Mouse (Mus musculus) myocyte (in vitro differentiated cells): ENCODE measurements around the gene Nrm. TPM values are rescaled to one million over a fixed set of nuclear protein-coding genes. Genes with fewer than 3 reads are reported as not detected.

Source experiments
- H3K27me3 ChIP-seq: one replicate; pipeline ENCODE4 v1.6.1; 2011; ENCODE audit not compliant: control insufficient read depth, insufficient read depth, insufficient read length
- H3K36me3 ChIP-seq: one replicate; pipeline ENCODE4 v1.6.1; 2011; ENCODE audit not compliant: control insufficient read depth, insufficient read depth
- H3K4me2 ChIP-seq: one replicate; pipeline ENCODE4 v1.6.1; 2011; ENCODE audit warnings: low read depth, control low read depth
- H3K4me3 ChIP-seq: one replicate; pipeline ENCODE4 v1.5.1; 2011; ENCODE audit warnings: mild to moderate bottlenecking, control low read depth, moderate library complexity
- H3K79me2 ChIP-seq: one replicate; pipeline ENCODE4 v1.6.1; 2011; ENCODE audit not compliant: control insufficient read depth, insufficient read depth
- H3ac ChIP-seq: one replicate; pipeline ENCODE4 v1.6.1; 2011; ENCODE audit not compliant: control insufficient read depth, insufficient read length
- CEBPB ChIP-seq: IDR thresholded peaks from 2 replicates; pipeline ENCODE4 v1.6.1; 2011; ENCODE audit warnings: mild to moderate bottlenecking, moderate library complexity; ENCODE audit not compliant: poor library complexity, insufficient read depth, severe bottlenecking
- E2F4 ChIP-seq: IDR thresholded peaks from one replicate; pipeline ENCODE4 v1.6.1; 2011; ENCODE audit warnings: mild to moderate bottlenecking, control low read depth, moderate library complexity; ENCODE audit not compliant: insufficient read depth
- MAX ChIP-seq: IDR thresholded peaks from one replicate; pipeline ENCODE4 v1.6.1; 2011; ENCODE audit warnings: low read depth, mild to moderate bottlenecking, control low read depth
- MYOD1 ChIP-seq, 3 experiments: IDR thresholded peaks; one replicate each; pipeline ENCODE4 v1.6.1; 2011; ENCODE audit warnings: control low read depth in 2 of 3, low read depth in 2 of 3, mild to moderate bottlenecking in 2 of 3, moderate library complexity in 1 of 3; ENCODE audit not compliant: insufficient read length in 2 of 3, control insufficient read depth in 1 of 3
- MYOG ChIP-seq, 3 experiments: IDR thresholded peaks; one replicate each; pipeline ENCODE4 v1.6.1; 2011; ENCODE audit warnings: control low read depth in 2 of 3, low read depth in 2 of 3, mild to moderate bottlenecking in 2 of 3; ENCODE audit not compliant: insufficient read length in 2 of 3, control insufficient read depth in 1 of 3, insufficient read depth in 1 of 3
- POLR2A ChIP-seq: IDR thresholded peaks from one replicate; pipeline ENCODE4 v1.6.1; 2011; ENCODE audit warnings: low read depth, mild to moderate bottlenecking, control low read depth, moderate library complexity; ENCODE audit not compliant: insufficient read length
- POLR2AphosphoS2 ChIP-seq: IDR thresholded peaks from one replicate; pipeline ENCODE4 v1.6.1; 2011; ENCODE audit warnings: low read depth, control low read depth; ENCODE audit not compliant: insufficient read length
- REST ChIP-seq: IDR thresholded peaks from one replicate; pipeline ENCODE4 v1.6.1; 2011; ENCODE audit warnings: mild to moderate bottlenecking, control low read depth, moderate library complexity; ENCODE audit not compliant: insufficient read depth, insufficient read length
- SRF ChIP-seq: IDR thresholded peaks from one replicate; pipeline ENCODE4 v1.6.1; 2011; ENCODE audit warnings: low read depth; ENCODE audit not compliant: control insufficient read depth, insufficient read length
- TCF12 ChIP-seq: IDR thresholded peaks from one replicate; pipeline ENCODE4 v1.6.1; 2011; ENCODE audit warnings: mild to moderate bottlenecking, control low read depth; ENCODE audit not compliant: poor library complexity, insufficient read depth, severe bottlenecking
- TCF3 ChIP-seq: IDR thresholded peaks from one replicate; pipeline ENCODE4 v1.6.1; 2011; ENCODE audit warnings: low read depth, control low read depth; ENCODE audit not compliant: insufficient read length
- USF1 ChIP-seq: IDR thresholded peaks from one replicate; pipeline ENCODE4 v1.6.1; 2011; ENCODE audit warnings: low read depth, mild to moderate bottlenecking, control low read depth, moderate library complexity
- polyA plus RNA-seq: library from polyadenylated mRNA; unstranded; fragments of >200 nt; fragmentation: generic; extraction: Trizol; gene quantifications from one replicate; pipeline ENCODE4 v1.2.1, GENCODE M21; 2012; ENCODE audit warnings: missing spikeins

Nrm gene
- polyA plus RNA-seq, 1 experiment, result 18.5 TPM

DNA sequence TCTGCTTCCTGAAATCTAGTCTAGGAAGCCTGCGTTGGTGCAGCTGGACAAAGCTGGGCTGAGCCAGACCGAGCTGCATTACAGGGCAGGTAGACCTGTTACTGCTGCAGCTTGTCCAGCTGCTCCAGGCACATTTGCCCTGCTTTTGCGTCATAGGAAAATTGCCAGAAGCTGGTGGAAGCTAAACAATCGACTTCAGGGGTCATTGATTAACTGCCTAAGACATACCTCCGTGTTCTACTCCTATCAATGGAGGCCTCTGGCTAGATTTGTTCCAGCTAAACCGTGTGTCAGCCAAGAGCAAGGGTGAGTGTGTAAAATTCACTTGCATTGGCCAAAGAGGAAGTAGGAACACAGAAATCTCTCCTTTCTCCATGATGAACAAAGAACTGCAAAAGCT is 46.4 kb upstream of the Nrm start:
- H3K27me3 ChIP-seq, result no peaks in the 10 kb centered on the region
- H3K4me2 ChIP-seq, result no peak overlapping the region
- TF ChIP-seq MYOG (IDR thresholded peaks at IDR 0.05; ENCODE audit: control insufficient read depth in 1 of 3, insufficient read depth in 1 of 3, insufficient read length in 2 of 3, low read depth in 2 of 3) (no peak), MYOD1 (IDR thresholded peaks at IDR 0.05; ENCODE audit: control insufficient read depth in 1 of 3, insufficient read length in 2 of 3, low read depth in 2 of 3) (no peak), POLR2A (no peak), POLR2AphosphoS2 (no peak), MAX (no peak), TCF12 (no peak), SRF (no peak)
- H3ac ChIP-seq, result no peak overlapping the region
- no peaks in the 10 kb centered on the region for H3K36me3 ChIP-seq
- no peak overlapping the region for H3K4me3 ChIP-seq
- H3K79me2 ChIP-seq, result no peaks in the 10 kb centered on the region

DNA sequence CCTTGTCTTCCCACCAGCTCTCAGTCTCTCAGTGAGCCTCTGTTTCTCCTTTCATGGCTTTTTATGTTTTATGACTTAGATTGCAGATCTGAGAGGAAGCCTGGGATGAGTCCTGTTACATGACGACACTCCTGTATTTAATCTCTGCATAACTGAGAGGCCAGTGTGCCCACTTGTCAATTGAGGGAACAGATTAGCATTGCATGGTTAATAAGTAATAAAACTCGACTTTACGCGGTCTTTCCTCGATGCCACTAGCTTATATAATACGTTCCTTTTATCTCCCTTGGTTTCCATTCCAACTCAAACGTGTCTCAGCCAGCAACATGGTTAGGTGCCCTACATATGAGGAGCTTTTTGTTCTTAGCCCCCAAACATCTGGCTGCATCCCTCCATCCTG is 45.3 kb upstream of the Nrm start:
- Histone ChIP-seq H3ac (no peak overlapping the region), H3K36me3 (no peaks in the 10 kb centered on the region), H3K79me2 (no peaks in the 10 kb centered on the region), H3K4me2 (peak overlapping the region; percentile 3), H3K4me3 (no peak overlapping the region), H3K27me3 (no peaks in the 10 kb centered on the region)
- TF ChIP-seq MAX (no peak), TCF3 (no peak), POLR2AphosphoS2 (no peak), MYOG (IDR thresholded peaks at IDR 0.05; ENCODE audit: control insufficient read depth in 1 of 3, insufficient read depth in 1 of 3, insufficient read length in 2 of 3, low read depth in 2 of 3) (no peak), POLR2A (no peak), SRF (no peak), REST (no peak), E2F4 (no peak), USF1 (no peak), MYOD1 (IDR thresholded peaks at IDR 0.05; ENCODE audit: control insufficient read depth in 1 of 3, insufficient read length in 2 of 3, low read depth in 2 of 3) (no peak), TCF12 (no peak), CEBPB (no peak)

DNA sequence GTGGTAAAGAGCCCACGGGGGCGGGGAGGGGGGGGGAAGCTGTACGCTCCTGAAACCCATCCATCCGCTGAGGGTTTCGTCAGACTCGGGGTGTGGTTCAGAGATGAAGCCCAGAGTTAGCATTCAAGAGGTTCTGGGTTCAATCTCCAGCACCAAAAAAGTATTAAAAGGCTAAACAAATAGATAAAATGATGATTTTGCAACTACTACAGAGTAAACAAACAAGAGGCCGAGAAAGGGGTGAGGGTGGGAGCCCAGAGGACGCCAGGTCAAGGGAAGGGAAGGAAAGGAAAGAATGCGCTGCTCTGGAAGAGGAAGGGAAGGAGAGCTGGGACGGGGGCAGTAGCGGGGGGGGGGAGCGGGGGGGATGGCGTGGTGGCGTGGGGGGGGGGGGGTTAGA is 44.4 kb upstream of the Nrm start:
- TF ChIP-seq CEBPB (no peak), REST (no peak), SRF (no peak), TCF3 (no peak), USF1 (no peak)
- H3K79me2 ChIP-seq, result peaks cover 1% of the 10 kb centered on the region
- H3ac ChIP-seq, result no peak overlapping the region
- no peak overlapping the region for H3K4me3 ChIP-seq
- no peak overlapping the region for H3K4me2 ChIP-seq
- no peaks in the 10 kb centered on the region for H3K36me3 ChIP-seq
- no peaks in the 10 kb centered on the region for H3K27me3 ChIP-seq

DNA sequence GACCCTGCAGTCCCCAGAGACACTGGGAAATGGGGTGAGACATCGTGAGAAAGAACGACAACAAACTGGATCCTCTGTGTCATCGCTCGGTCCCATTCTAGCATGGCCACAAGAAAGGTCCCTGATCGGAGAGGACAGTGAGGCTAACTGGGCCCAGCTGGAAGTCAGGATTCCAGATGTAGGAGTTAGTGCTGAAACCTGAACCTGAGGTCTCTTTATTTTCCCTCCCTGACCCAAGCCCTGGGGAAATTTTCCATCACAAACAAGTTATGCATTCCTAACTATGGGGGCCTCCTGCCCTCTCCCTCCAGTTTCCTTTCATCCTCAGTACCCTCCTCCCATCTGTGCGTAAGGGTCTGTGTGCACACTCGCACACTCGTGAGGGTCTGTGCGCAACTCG is 43.9 kb upstream of the Nrm start:
- Histone ChIP-seq H3K4me2 (no peak overlapping the region), H3K79me2 (peaks cover 7% of the 10 kb centered on the region), H3ac (no peak overlapping the region), H3K27me3 (no peaks in the 10 kb centered on the region), H3K4me3 (no peak overlapping the region), H3K36me3 (no peaks in the 10 kb centered on the region)
- no peak for TF ChIP-seq REST
- TF ChIP-seq TCF3, result no peak
- no peak for TF ChIP-seq MYOD1 (IDR thresholded peaks at IDR 0.05; ENCODE audit: control insufficient read depth in 1 of 3, insufficient read length in 2 of 3, low read depth in 2 of 3)
- no peak for TF ChIP-seq SRF
- TF ChIP-seq POLR2A, result no peak
- no peak for TF ChIP-seq MAX
- TF ChIP-seq E2F4, result no peak
- no peak for TF ChIP-seq TCF12
- TF ChIP-seq CEBPB, result no peak
- no peak for TF ChIP-seq USF1
- TF ChIP-seq MYOG (IDR thresholded peaks at IDR 0.05; ENCODE audit: control insufficient read depth in 1 of 3, insufficient read depth in 1 of 3, insufficient read length in 2 of 3, low read depth in 2 of 3), result no peak
- TF ChIP-seq POLR2AphosphoS2, result no peak

DNA sequence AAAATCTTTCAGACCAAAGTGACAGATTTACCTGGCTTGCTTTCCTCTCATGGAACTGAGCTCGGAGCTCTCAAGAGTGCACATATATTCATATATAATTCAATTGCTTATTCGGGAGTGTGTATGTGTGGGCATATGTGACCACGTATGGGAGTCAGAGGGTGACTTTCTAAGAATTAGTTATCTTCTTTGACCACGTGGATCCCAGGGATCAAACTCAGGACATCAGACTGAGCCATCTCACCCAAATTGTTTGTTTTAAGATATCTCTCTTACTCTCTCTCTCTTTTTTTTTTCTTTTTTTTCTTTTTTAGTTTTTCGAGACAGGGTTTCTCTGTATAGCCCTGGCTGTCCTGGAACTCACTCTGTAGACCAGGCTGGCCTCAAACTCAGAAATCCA is 41.0 kb upstream of the Nrm start:
- TF ChIP-seq POLR2AphosphoS2, result no peak

More for the DNA sequence above, 41.0 kb upstream of the Nrm start:
- Histone ChIP-seq H3K79me2 (peaks cover 11% of the 10 kb centered on the region), H3K27me3 (no peaks in the 10 kb centered on the region), H3K36me3 (no peaks in the 10 kb centered on the region), H3K4me3 (no peak overlapping the region), H3K4me2 (peak overlapping the region; percentile 96), H3ac (no peak overlapping the region)
